Mouse (Mus musculus) G1E (cell line): ENCODE results near the gene Endou. TPM values are rescaled to one million over a fixed set of nuclear protein-coding genes. Genes with fewer than 3 reads are reported as not detected.

Experiments
- ATAC-seq: 2 replicates; pipeline ENCODE4 v1.8.0; 2016; ENCODE audit warnings: mild to moderate bottlenecking; ENCODE audit not compliant: insufficient number of reproducible peaks, poor library complexity, low FRiP score, severe bottlenecking; ENCODE audit errors: extremely low read depth
- DNase-seq: peaks from one replicate; pipeline ENCODE4 v3.0.0; 2012; ENCODE audit warnings: low spot score
- H3K27me3 ChIP-seq: 2 replicates; pipeline ENCODE4 v1.6.1; 2012; ENCODE audit warnings: mild to moderate bottlenecking, low read length, inconsistent platforms; ENCODE audit not compliant: insufficient read depth
- H3K36me3 ChIP-seq: replicated peaks from 2 replicates; pipeline ENCODE3; 2012; ENCODE audit warnings: mild to moderate bottlenecking, inconsistent platforms
- H3K4me1 ChIP-seq: 2 replicates; pipeline ENCODE4 v1.6.1; 2012; ENCODE audit warnings: low read depth, low read length, inconsistent platforms, mixed read lengths; ENCODE audit not compliant: insufficient read depth
- H3K4me3 ChIP-seq: 2 replicates; pipeline ENCODE4 v1.5.1; 2012; ENCODE audit warnings: low read depth, mild to moderate bottlenecking, inconsistent platforms, low read length, moderate library complexity, mixed read lengths
- H3K9me3 ChIP-seq: replicated peaks from 2 replicates; pipeline ENCODE4 v1.6.1; 2012; ENCODE audit warnings: inconsistent platforms
- CTCF ChIP-seq: IDR thresholded peaks from 2 replicates; pipeline ENCODE4 v1.5.1; 2012; ENCODE audit warnings: low read depth, low read length, inconsistent platforms, mixed read lengths
- GATA1 ChIP-seq: IDR thresholded peaks from 2 replicates; pipeline ENCODE4 v1.6.1; 2012; ENCODE audit warnings: borderline replicate concordance, low read length, inconsistent platforms, mixed read lengths
- GATA2 ChIP-seq: IDR thresholded peaks from 2 replicates; pipeline ENCODE4 v1.6.1; 2012; ENCODE audit warnings: low read depth, low read length, inconsistent platforms, borderline replicate concordance
- POLR2AphosphoS5 ChIP-seq: IDR thresholded peaks from 2 replicates; pipeline ENCODE4 v1.6.1; 2012; ENCODE audit warnings: low read depth, low read length, inconsistent platforms; ENCODE audit not compliant: insufficient replicate concordance
- TAL1 ChIP-seq: conservative IDR thresholded peaks from 2 replicates; pipeline ENCODE4 v1.6.1; 2012; ENCODE audit warnings: low read depth, low read length, inconsistent platforms, mixed read lengths
- polyA plus RNA-seq: library from polyadenylated mRNA; stranded (reverse); fragments of >175 nt; gene quantifications from 2 replicates; pipeline ENCODE4 v1.2.3, GENCODE M21; 2012
- total RNA-seq, 2 experiments: library from RNA; stranded (forward) in 1 of 2; stranded (reverse) in 1 of 2; fragments of 200-1000 nt in 1 of 2; fragments of >200 nt in 1 of 2; fragmentation: Nextera tagmentation in 1 of 2; gene quantifications; 2 replicates each; pipeline ENCODE4 v1.2.3; 2014 to 2017

Gene Endou
- total and polyA plus RNA-seq, 3 experiments, result 0.05 TPM; not detected in 2

GRCm38 (mm10) chr15:97745331-97745730 lies 14.2 kb upstream of the Endou start:
- Histone ChIP-seq H3K4me3 (peak overlapping the region; percentile 37; the same call in 1 of the 2 replicates), H3K9me3 (no peaks in the 10 kb centered on the region), H3K4me1 (peaks cover 34% of the 10 kb centered on the region), H3K27me3 (peaks cover 39% of the 10 kb centered on the region; the same call in 1 of the 2 replicates), H3K36me3 (peaks cover 36% of the 10 kb centered on the region)
- TF ChIP-seq POLR2AphosphoS5 (no peak), CTCF (no peak), GATA2 (no peak), TAL1 (no peak), GATA1 (no peak)
- DNase-seq (no peak), ATAC-seq (no peak)

- peaks cover 30% of the 10 kb centered on the region for H3K4me1 ChIP-seq
- ATAC-seq (peak; percentile 31), DNase-seq (peak; percentile 62)
- TF ChIP-seq GATA1 (no peak), CTCF (no peak), POLR2AphosphoS5 (no peak), TAL1 (no peak), GATA2 (no peak)
- H3K27me3 ChIP-seq, result peaks cover 35% of the 10 kb centered on the region; the same call in 1 of the 2 replicates
- H3K4me3 ChIP-seq, result peak overlapping the region; percentile 37; the same call in 1 of the 2 replicates
- H3K9me3 ChIP-seq, result no peaks in the 10 kb centered on the region
- H3K36me3 ChIP-seq, result peaks cover 36% of the 10 kb centered on the region
These were observed 13.8 kb upstream of the Endou start for GRCm38 (mm10) chr15:97744930-97745329.

GRCm38 (mm10) chr15:97743961-97744525 lies 12.9 kb upstream of the Endou start:
- H3K4me1 ChIP-seq, result peaks cover 32% of the 10 kb centered on the region
- H3K9me3 ChIP-seq, result no peaks in the 10 kb centered on the region
- H3K36me3 ChIP-seq, result peaks cover 36% of the 10 kb centered on the region
- no peak for ATAC-seq
- H3K27me3 ChIP-seq, result peaks cover 29% of the 10 kb centered on the region; the same call in 1 of the 2 replicates
- H3K4me3 ChIP-seq, result no peak overlapping the region
- TF ChIP-seq TAL1, result no peak
- no peak for TF ChIP-seq CTCF
- TF ChIP-seq GATA2, result no peak
- TF ChIP-seq POLR2AphosphoS5, result no peak
- no peak for TF ChIP-seq GATA1
- no peak for DNase-seq

GRCm38 (mm10) chr15:97743210-97743609 lies 12.1 kb upstream of the Endou start:
- TF ChIP-seq CTCF, result no peak
- TF ChIP-seq POLR2AphosphoS5, result no peak
- no peak for TF ChIP-seq TAL1
- no peak for TF ChIP-seq GATA2
- no peak for TF ChIP-seq GATA1
- Histone ChIP-seq H3K27me3 (peaks cover 28% of the 10 kb centered on the region; the same call in 1 of the 2 replicates), H3K9me3 (no peaks in the 10 kb centered on the region), H3K4me1 (peaks cover 32% of the 10 kb centered on the region), H3K36me3 (peaks cover 34% of the 10 kb centered on the region), H3K4me3 (no peak overlapping the region)
- DNase-seq (no peak), ATAC-seq (no peak)

GRCm38 (mm10) chr15:97742600-97742999 lies 11.5 kb upstream of the Endou start:
- DNase-seq, result no peak
- peaks cover 29% of the 10 kb centered on the region for H3K4me1 ChIP-seq
- H3K9me3 ChIP-seq, result no peaks in the 10 kb centered on the region
- H3K4me3 ChIP-seq, result no peak overlapping the region
- ATAC-seq, result no peak
- TF ChIP-seq POLR2AphosphoS5 (no peak), GATA2 (no peak), TAL1 (no peak), CTCF (no peak), GATA1 (no peak)
- H3K27me3 ChIP-seq, result peaks cover 27% of the 10 kb centered on the region; the same call in 1 of the 2 replicates
- H3K36me3 ChIP-seq, result peaks cover 31% of the 10 kb centered on the region

- Histone ChIP-seq H3K9me3 (no peaks in the 10 kb centered on the region), H3K36me3 (peaks cover 29% of the 10 kb centered on the region), H3K4me3 (no peak overlapping the region), H3K4me1 (peaks cover 27% of the 10 kb centered on the region), H3K27me3 (peaks cover 26% of the 10 kb centered on the region; the same call in 1 of the 2 replicates)
- ATAC-seq (no peak), DNase-seq (no peak)
- no peak for TF ChIP-seq GATA2
- TF ChIP-seq CTCF, result no peak
- TF ChIP-seq POLR2AphosphoS5, result no peak
- TF ChIP-seq GATA1, result no peak
- TF ChIP-seq TAL1, result no peak
These were observed 10.9 kb upstream of the Endou start for GRCm38 (mm10) chr15:97742074-97742473.

GRCm38 (mm10) chr15:97741662-97742061 lies 10.5 kb upstream of the Endou start:
- Histone ChIP-seq H3K9me3 (no peaks in the 10 kb centered on the region), H3K27me3 (peaks cover 22% of the 10 kb centered on the region; the same call in 1 of the 2 replicates), H3K4me1 (peaks cover 24% of the 10 kb centered on the region), H3K36me3 (peaks cover 25% of the 10 kb centered on the region), H3K4me3 (no peak overlapping the region)
- DNase-seq (no peak), ATAC-seq (no peak)
- TF ChIP-seq POLR2AphosphoS5, result no peak
- TF ChIP-seq GATA1, result no peak
- TF ChIP-seq CTCF, result no peak
